Mouse (Mus musculus): ENCODE results near the gene Slitrk1.

- no peak for TF ChIP-seq POLR2A (IDR thresholded peaks at IDR 0.05; ENCODE audit: borderline replicate concordance, insufficient read depth, low read length)
- TF ChIP-seq CTCF (IDR thresholded peaks at IDR 0.05; ENCODE audit: borderline replicate concordance, insufficient read depth, low read depth, low read length) = no peak
Measured at GRCm38 (mm10) chr14:108912876-108913490, 975 bp downstream of the Slitrk1 start.
